Mouse (Mus musculus) heart, embryonic 14.5 days (tissue): ENCODE data around the gene Bmper. TPM values are rescaled to one million over a fixed set of nuclear protein-coding genes. Genes with fewer than 3 reads are reported as not detected.
A peak's percentile ranks its signal among the peaks of the same experiment; 100 is the strongest.

Source experiments
- ATAC-seq: fragments of 200-750 bp; cut with Nextera tagmentation; 2 replicates; pipeline ENCODE4 v1.8.0; 2017; ENCODE audit warnings: low read depth, moderate TSS enrichment; ENCODE audit not compliant: insufficient number of reproducible peaks, insufficient read depth, low FRiP score
- H3K27ac ChIP-seq, 2 experiments: fragments of 200-500 bp in 1 of 2; fragments of 300-500 bp in 1 of 2; sonication (generic) in 1 of 2; replicated peaks in 1 of 2; 2 replicates each; pipeline ENCODE4 v1.5.1; 2012 to 2014; ENCODE audit warnings: low read depth in 2 of 2, low read length in 2 of 2, control low read depth in 1 of 2, mild to moderate bottlenecking in 1 of 2, mixed read lengths in 1 of 2; ENCODE audit not compliant: control insufficient read depth in 1 of 2, insufficient read depth in 1 of 2
- H3K27me3 ChIP-seq: fragments of 300-500 bp; sonication (generic); 2 replicates; pipeline ENCODE4 v1.6.1; 2014; ENCODE audit warnings: mild to moderate bottlenecking, low read length, control low read depth; ENCODE audit not compliant: control insufficient read depth, insufficient read depth
- H3K36me3 ChIP-seq: fragments of 300-500 bp; sonication (generic); 2 replicates; pipeline ENCODE4 v1.6.1; 2014; ENCODE audit warnings: mild to moderate bottlenecking, control low read depth, low read length, mixed read lengths; ENCODE audit not compliant: control insufficient read depth, insufficient read depth
- H3K4me1 ChIP-seq, 2 experiments: fragments of 200-500 bp in 1 of 2; fragments of 300-500 bp in 1 of 2; sonication (generic) in 1 of 2; 2 replicates each; pipeline ENCODE4 v1.6.1; 2012 to 2014; ENCODE audit warnings: low read length in 2 of 2, control low read depth in 1 of 2, mixed read lengths in 1 of 2; ENCODE audit not compliant: control insufficient read depth in 2 of 2, insufficient read depth in 2 of 2
- H3K4me2 ChIP-seq: fragments of 300-500 bp; sonication (generic); 2 replicates; pipeline ENCODE4 v1.6.1; 2014; ENCODE audit warnings: mild to moderate bottlenecking, low read length
- H3K4me3 ChIP-seq, 2 experiments: fragments of 200-500 bp in 1 of 2; fragments of 300-500 bp in 1 of 2; sonication (generic) in 1 of 2; 2 replicates each; pipeline ENCODE4 v1.5.1; 2012 to 2014; ENCODE audit warnings: low read length in 2 of 2, mild to moderate bottlenecking in 2 of 2, control low read depth in 1 of 2, low read depth in 1 of 2, moderate library complexity in 1 of 2; ENCODE audit not compliant: control insufficient read depth in 1 of 2, insufficient read depth in 1 of 2
- H3K9ac ChIP-seq: fragments of 300-500 bp; sonication (generic); 2 replicates; pipeline ENCODE4 v1.6.1; 2014; ENCODE audit warnings: mild to moderate bottlenecking, low read length
- H3K9me3 ChIP-seq: fragments of 300-500 bp; sonication (generic); 2 replicates; pipeline ENCODE4 v1.6.1; 2016; ENCODE audit warnings: low read length, control low read depth; ENCODE audit not compliant: control insufficient read depth
- WGBS: fragments of 180-500 bp; shearing (Covaris S2); extraction: QIAGEN DNeasy Blood & Tissue Kit; methylation state at CpG from one replicate; pipeline ENCODE4 v1.1.7; 2014; 5-methylcytosine and 5-hydroxymethylcytosine counted together
- polyA plus RNA-seq: library from polyadenylated mRNA; unstranded; fragments of >200 nt; fragmentation: Nextera tagmentation; extraction: Ambion mirVana; gene quantifications from 2 replicates; pipeline ENCODE4 v1.2.1, GENCODE M21; 2014

Bmper gene
- polyA plus RNA-seq, 1 experiment from 2014 or later, result 7.9 TPM

DNA sequence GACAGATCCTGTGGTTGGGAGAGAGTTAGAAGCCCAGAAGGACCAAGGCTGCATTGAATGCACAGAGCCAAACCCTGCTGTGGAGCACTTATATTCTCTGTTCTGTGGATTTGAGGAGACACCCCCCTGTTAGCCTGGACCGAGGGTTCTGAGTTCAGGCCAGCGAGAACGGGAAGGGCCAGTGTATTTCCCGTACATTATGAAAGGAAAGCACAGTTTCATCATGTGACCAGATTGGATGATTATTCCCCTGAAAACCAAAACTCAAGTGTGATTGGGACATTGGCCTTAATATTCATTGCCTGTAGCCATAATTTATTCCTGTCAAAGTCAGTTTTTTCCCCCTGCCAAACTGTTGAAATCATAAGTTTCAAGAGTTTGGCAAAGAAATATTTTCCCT, 23.9 kb upstream of the Bmper start:
- Histone ChIP-seq H3K9me3 (no peaks in the 10 kb centered on the region), H3K9ac (no peak overlapping the region), H3K27me3 (0 out of 2 replicates have a peak, but pooled peaks cover 1% of the 10 kb centered on the region), H3K4me2 (no peak overlapping the region), H3K36me3 (no peaks in the 10 kb centered on the region), H3K4me3 (no peak overlapping the region), H3K4me1 (no peaks in the 10 kb centered on the region), H3K27ac (no peak overlapping the region)
- WGBS, result 90% methylated on average over 4 of the region's 4 CpGs
- no peak for ATAC-seq

DNA sequence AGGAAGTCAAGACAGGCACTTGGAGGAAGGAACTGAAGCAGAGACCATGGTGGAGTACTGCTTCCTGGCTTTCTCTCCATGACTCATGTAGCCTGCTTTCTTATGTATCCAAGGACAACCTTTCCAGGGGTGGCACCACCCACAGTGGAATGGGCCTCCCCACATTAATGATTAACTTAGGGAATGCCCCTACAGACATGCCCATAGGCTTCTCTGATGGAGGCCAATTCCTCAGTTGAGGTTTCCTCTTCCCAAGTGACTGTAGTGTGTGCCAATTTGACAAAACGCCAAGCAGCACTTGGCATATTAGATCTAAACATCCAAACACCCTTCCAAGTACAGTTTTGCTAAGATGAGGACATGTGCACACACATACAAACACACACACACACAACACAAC, 23.0 kb upstream of the Bmper start:
- Histone ChIP-seq H3K4me1 (peaks cover 4 to 5% of the 10 kb centered on the region in 2 experiments; a peak in 2 of 4 replicates), H3K4me2 (no peak overlapping the region), H3K27me3 (0 out of 2 replicates have a peak, but pooled peaks cover 9% of the 10 kb centered on the region), H3K4me3 (no peak overlapping the region), H3K27ac (no peak overlapping the region), H3K9ac (no peak overlapping the region), H3K36me3 (no peaks in the 10 kb centered on the region), H3K9me3 (no peaks in the 10 kb centered on the region)
- 97% methylated on average over 1 of the region's 1 CpGs for WGBS
- ATAC-seq, result no peak

DNA sequence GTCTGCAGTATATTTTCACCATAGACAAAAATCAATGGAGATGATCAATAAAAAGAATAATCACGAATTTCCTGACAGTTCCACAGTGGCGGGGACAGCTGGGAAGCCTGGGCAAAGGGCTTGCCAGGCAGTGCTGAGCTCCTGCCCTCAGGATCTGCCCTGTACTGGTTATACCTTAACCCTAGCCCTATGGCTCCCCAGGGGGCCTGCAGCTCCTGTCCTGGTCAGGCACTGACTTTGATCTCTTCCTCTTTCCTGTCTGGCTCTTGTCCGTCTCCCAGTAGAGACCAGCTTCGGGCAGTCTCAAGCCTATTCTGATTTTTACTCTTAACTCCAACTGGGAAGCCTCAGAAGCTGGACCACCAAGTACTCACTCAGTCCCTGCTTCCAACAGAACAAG, 22.0 kb upstream of the Bmper start:
- H3K4me3 ChIP-seq, result no peak overlapping the region
- no peak overlapping the region for H3K4me2 ChIP-seq
- no peak overlapping the region for H3K9ac ChIP-seq
- H3K9me3 ChIP-seq, result no peaks in the 10 kb centered on the region
- no peak for ATAC-seq
- no peaks in the 10 kb centered on the region for H3K36me3 ChIP-seq
- H3K4me1 ChIP-seq, result peaks cover 8% of the 10 kb centered on the region in 2 experiments; a peak in 2 of 4 replicates
- 73% methylated on average over 4 of the region's 4 CpGs for WGBS
- no peak overlapping the region for H3K27ac ChIP-seq
- H3K27me3 ChIP-seq, result 0 out of 2 replicates have a peak, but pooled peaks cover 10% of the 10 kb centered on the region

DNA sequence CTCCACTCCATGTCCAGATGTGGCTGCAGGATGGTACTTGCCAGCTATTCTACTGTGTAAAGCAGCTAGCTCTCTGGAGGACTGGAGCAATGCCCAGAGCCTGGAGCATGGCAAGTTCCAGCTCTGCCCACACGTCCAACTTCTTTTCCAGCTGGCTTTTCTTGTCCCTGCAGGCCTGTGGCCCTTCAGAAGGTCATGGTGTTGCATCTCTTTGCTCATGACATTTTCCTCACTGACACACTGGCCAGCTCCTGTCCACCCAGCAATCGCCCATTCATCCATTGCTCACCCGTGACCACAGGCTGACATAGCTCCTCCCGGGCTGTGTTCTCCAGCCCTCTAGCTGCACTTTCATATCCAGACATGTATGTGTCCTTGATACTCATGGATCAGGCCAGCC, 20.4 kb upstream of the Bmper start:
- peaks cover 10% of the 10 kb centered on the region; the same call in 1 of the 2 replicates for H3K27me3 ChIP-seq
- no peak overlapping the region for H3K9ac ChIP-seq
- peaks cover 8% of the 10 kb centered on the region in 2 experiments; a peak in 2 of 4 replicates for H3K4me1 ChIP-seq
- no peaks in the 10 kb centered on the region for H3K36me3 ChIP-seq
- ATAC-seq, result no peak
- no peak overlapping the region for H3K4me2 ChIP-seq
- H3K4me3 ChIP-seq, result no peak overlapping the region
- no peak overlapping the region for H3K27ac ChIP-seq
- WGBS, result 76% methylated on average over 4 of the region's 4 CpGs
- H3K9me3 ChIP-seq, result no peaks in the 10 kb centered on the region

DNA sequence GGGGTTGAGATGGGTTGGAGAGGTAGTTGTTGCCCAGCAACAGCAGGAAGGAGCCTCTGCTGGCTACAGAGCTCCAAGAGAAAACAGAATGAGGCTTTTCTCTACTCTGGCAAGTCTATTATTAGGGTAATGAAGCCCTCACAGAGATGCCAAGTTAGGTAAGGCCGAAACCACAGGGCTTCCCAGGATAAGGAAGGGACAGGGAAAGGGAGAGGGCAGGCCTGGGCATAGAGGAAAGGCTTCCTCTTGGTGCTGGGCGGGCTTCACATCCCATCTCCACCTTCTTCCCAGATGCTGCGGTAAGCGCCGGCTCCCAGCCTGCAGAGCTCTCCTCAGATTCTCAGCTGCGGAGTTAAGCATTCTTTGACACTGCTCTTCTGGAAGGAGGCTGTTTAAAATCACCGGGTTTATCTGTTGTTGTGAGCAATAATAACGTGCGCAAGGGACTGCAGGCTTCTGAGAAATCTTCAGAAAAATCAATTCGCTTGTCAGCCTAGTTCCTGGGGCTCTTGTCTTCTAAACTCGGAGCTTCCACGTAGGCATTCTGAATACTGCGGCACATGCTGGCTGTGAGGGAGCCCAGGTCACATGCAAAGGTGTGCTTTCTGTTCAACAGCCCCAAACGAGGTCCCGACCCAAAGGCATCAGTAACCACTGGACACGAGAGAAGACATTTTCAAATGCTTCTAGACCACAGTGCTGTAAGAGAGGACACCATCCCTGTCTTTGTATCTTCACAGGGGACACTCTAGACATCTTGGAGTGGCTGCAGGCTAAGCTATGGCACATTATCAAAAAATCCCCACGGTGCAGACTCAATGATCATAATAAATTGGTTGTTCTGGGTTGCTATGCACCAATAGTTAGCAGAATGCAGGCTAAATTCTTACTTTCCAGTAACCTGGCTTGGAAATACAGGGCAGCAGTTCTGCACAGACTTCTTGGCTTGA, 18.3 kb upstream of the Bmper start:
- no peak overlapping the region for H3K9ac ChIP-seq
- no peaks in the 10 kb centered on the region for H3K9me3 ChIP-seq
- no peak overlapping the region; a peak in 1 of 4 replicates for H3K4me3 ChIP-seq
- no peaks in the 10 kb centered on the region for H3K36me3 ChIP-seq
- peaks cover 10% of the 10 kb centered on the region; the same call in 1 of the 2 replicates for H3K27me3 ChIP-seq
- peak overlapping the region; percentile 54 for H3K4me2 ChIP-seq
- ATAC-seq, result no peak
- peaks cover 8% of the 10 kb centered on the region in 2 experiments; a peak in 2 of 4 replicates for H3K4me1 ChIP-seq
- H3K27ac ChIP-seq, result no peak overlapping the region
- 10% methylated on average over 17 of the region's 17 CpGs for WGBS

DNA sequence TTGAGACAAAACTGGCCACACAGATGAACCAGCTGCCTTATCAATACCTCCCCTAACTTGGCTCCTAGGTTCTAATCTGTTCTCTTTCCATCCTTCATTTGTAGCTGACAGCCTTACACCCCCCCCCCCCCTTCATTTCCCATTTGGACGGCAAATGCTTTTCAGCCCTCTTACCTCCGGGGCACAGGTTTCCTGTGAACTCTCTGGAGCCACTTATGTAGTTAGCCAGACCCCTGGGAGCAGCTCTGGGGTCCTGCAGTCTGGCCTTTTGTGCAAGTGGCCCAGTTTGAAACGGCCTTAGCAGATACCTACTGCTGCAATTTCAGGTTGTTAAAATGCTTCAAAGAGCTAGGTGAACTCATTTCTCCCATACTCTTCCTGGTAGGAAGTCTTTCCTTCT, 17.6 kb upstream of the Bmper start:
- WGBS, result 25% methylated on average over 3 of the region's 3 CpGs
- Histone ChIP-seq H3K4me1 (peaks cover 8% of the 10 kb centered on the region in 2 experiments; a peak in 2 of 4 replicates), H3K27me3 (peaks cover 10% of the 10 kb centered on the region; the same call in 1 of the 2 replicates), H3K9me3 (no peaks in the 10 kb centered on the region), H3K4me3 (no peak overlapping the region), H3K9ac (no peak overlapping the region), H3K27ac (no peak overlapping the region), H3K36me3 (no peaks in the 10 kb centered on the region), H3K4me2 (no peak overlapping the region)
- ATAC-seq, result no peak

DNA sequence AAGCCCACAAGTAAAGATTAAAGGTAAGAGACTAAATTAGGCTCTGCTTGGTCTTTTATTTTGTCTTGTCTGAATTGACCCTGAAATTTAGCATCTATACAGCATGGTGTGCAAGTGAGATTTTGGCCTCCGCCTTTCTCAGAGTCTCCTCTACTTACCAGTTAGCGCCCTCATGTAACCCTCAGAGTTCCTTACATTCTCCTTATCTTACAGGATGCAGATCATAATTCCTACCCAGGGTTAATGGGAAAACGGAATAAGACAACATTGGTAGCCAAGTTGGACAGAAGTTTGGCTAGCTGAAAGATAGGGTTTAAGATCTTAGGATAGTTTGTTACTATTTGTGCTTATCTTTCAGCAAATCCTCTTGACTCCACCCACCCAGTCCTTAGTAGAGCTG, 17.1 kb upstream of the Bmper start:
- WGBS, result 69% methylated on average over 3 of the region's 3 CpGs
- Histone ChIP-seq H3K36me3 (no peaks in the 10 kb centered on the region), H3K9ac (no peak overlapping the region), H3K9me3 (no peaks in the 10 kb centered on the region), H3K4me1 (peaks cover 8% of the 10 kb centered on the region in 2 experiments; a peak in 2 of 4 replicates), H3K4me2 (no peak overlapping the region), H3K27me3 (peaks cover 10% of the 10 kb centered on the region; the same call in 1 of the 2 replicates), H3K4me3 (no peak overlapping the region), H3K27ac (no peak overlapping the region)
- no peak for ATAC-seq
